Mouse (Mus musculus): ENCODE data around the gene Pitx1.

The Pitx1 gene

GRCm38 (mm10) chr13:55830833-55831721, 4.9 kb downstream of the Pitx1 start:
- DNase-seq (ENCODE audit: low spot score): peak; percentile 39

- DNase-seq (ENCODE audit: low spot score): peak; percentile 29
Measured at GRCm38 (mm10) chr13:55830081-55830832, 5.7 kb downstream of the Pitx1 start.

- DNase-seq (ENCODE audit: low spot score): peak; percentile 23
Measured at GRCm38 (mm10) chr13:55829018-55829655, 6.9 kb downstream of the Pitx1 start.

GRCm38 (mm10) chr13:55828141-55829017, 7.6 kb downstream of the Pitx1 start:
- peak; percentile 23 for DNase-seq (ENCODE audit: low spot score)

GRCm38 (mm10) chr13:55827679-55828140, 8.3 kb downstream of the Pitx1 start:
- no peak for DNase-seq (ENCODE audit: low spot score)

GRCm38 (mm10) chr13:55826796-55827678, 9.0 kb downstream of the Pitx1 start:
- DNase-seq (ENCODE audit: low spot score): no peak

- peak; percentile 40 for DNase-seq (ENCODE audit: low spot score)
Measured at GRCm38 (mm10) chr13:55826008-55826671, 9.9 kb downstream of the Pitx1 start.

GRCm38 (mm10) chr13:55825245-55825681, 10.7 kb downstream of the Pitx1 start:
- peak; percentile 26 for DNase-seq (ENCODE audit: low spot score)

- DNase-seq (ENCODE audit: low spot score): peak; percentile 24
Measured at GRCm38 (mm10) chr13:55824151-55824945, 11.6 kb downstream of the Pitx1 start.

- DNase-seq (ENCODE audit: low spot score): no peak
Measured at GRCm38 (mm10) chr13:55822499-55822898, 13.5 kb downstream of the Pitx1 start.

- DNase-seq (ENCODE audit: low spot score): no peak
Measured at GRCm38 (mm10) chr13:55814834-55815233, 21.2 kb downstream of the Pitx1 start.

- DNase-seq (ENCODE audit: low spot score): no peak
Measured at GRCm38 (mm10) chr13:55813490-55814016, 22.4 kb downstream of the Pitx1 start.

- no peak for DNase-seq (ENCODE audit: low spot score)
Measured at GRCm38 (mm10) chr13:55810947-55811346, 25.0 kb downstream of the Pitx1 start.

- no peak for DNase-seq (ENCODE audit: low spot score)
Measured at GRCm38 (mm10) chr13:55809707-55810106, 26.3 kb downstream of the Pitx1 start.

GRCm38 (mm10) chr13:55809041-55809623, 26.9 kb downstream of the Pitx1 start:
- DNase-seq (ENCODE audit: low spot score): no peak

GRCm38 (mm10) chr13:55803973-55804372, 32.0 kb downstream of the Pitx1 start:
- no peak for DNase-seq (ENCODE audit: low spot score)

- DNase-seq (ENCODE audit: low spot score): no peak
Measured at GRCm38 (mm10) chr13:55801246-55801645, 34.7 kb downstream of the Pitx1 start.

- peak; percentile 10 for DNase-seq (ENCODE audit: low spot score)
Measured at GRCm38 (mm10) chr13:55786120-55786519, 49.9 kb downstream of the Pitx1 start.
